Mouse (Mus musculus): ENCODE results near the gene Spty2d1.
A peak's percentile ranks its signal among the peaks of the same experiment; 100 is the strongest.
"Not testable (repeated sequence)": the region's sequence is repeated elsewhere in the genome, so short reads cannot be mapped to it uniquely, and the experiment has no call there.

The Spty2d1 gene

GRCm38 (mm10) chr7:47008168-47008993, at the start of gene Spty2d1:
Gene Spty2d1 (minus strand): TSS chr7:47008411.
- peak; percentile 100 for DNase-seq (ENCODE audit: low read depth)

GRCm38 (mm10) chr7:47056273-47056672, 48.1 kb upstream of the Spty2d1 start:
- DNase-seq (ENCODE audit: low read depth), result peak; percentile 36

- peak; percentile 66 for DNase-seq (ENCODE audit: low read depth)
Observed at GRCm38 (mm10) chr7:47055744-47056143, 47.5 kb upstream of the Spty2d1 start.

- DNase-seq (ENCODE audit: low read depth), result no peak
Observed at GRCm38 (mm10) chr7:47054666-47055065, 46.5 kb upstream of the Spty2d1 start.

GRCm38 (mm10) chr7:47053287-47053686, 45.1 kb upstream of the Spty2d1 start:
- no peak for DNase-seq (ENCODE audit: low read depth)

GRCm38 (mm10) chr7:47052276-47052675, 44.1 kb upstream of the Spty2d1 start:
- DNase-seq (ENCODE audit: low read depth), result peak; percentile 27

GRCm38 (mm10) chr7:47051404-47052151, 43.4 kb upstream of the Spty2d1 start:
- DNase-seq (ENCODE audit: low read depth), result peak; percentile 88

GRCm38 (mm10) chr7:47050766-47051165, 42.6 kb upstream of the Spty2d1 start:
- DNase-seq (ENCODE audit: low read depth), result peak; percentile 53

GRCm38 (mm10) chr7:47050366-47050765, 42.2 kb upstream of the Spty2d1 start, which contains the start of gene Tmem86a:
Gene Tmem86a (plus strand): TSS chr7:47050601.
- DNase-seq (ENCODE audit: low read depth), result peak; percentile 91

GRCm38 (mm10) chr7:47042823-47043490, 34.7 kb upstream of the Spty2d1 start:
- DNase-seq (ENCODE audit: low read depth), result no peak

- no peak for DNase-seq (ENCODE audit: low read depth)
Observed at GRCm38 (mm10) chr7:47042121-47042520, 33.9 kb upstream of the Spty2d1 start.

GRCm38 (mm10) chr7:47041706-47042105, 33.5 kb upstream of the Spty2d1 start:
- no peak for DNase-seq (ENCODE audit: low read depth)

GRCm38 (mm10) chr7:47035426-47035825, 27.2 kb upstream of the Spty2d1 start:
- no peak for DNase-seq (ENCODE audit: low read depth)

GRCm38 (mm10) chr7:47034785-47035384, 26.7 kb upstream of the Spty2d1 start:
- peak; percentile 49 for DNase-seq (ENCODE audit: low read depth)

- DNase-seq (ENCODE audit: low read depth), result peak; percentile 93
Observed at GRCm38 (mm10) chr7:47031371-47031770, 23.2 kb upstream of the Spty2d1 start.

GRCm38 (mm10) chr7:47030517-47031193, 22.4 kb upstream of the Spty2d1 start:
- peak; percentile 80 for DNase-seq (ENCODE audit: low read depth)

- peak; percentile 70 for DNase-seq (ENCODE audit: low read depth)
Observed at GRCm38 (mm10) chr7:47027520-47027919, 19.3 kb upstream of the Spty2d1 start.

- not testable (repeated sequence) for DNase-seq (ENCODE audit: low read depth)
Observed at GRCm38 (mm10) chr7:47026899-47027298, 18.7 kb upstream of the Spty2d1 start.

- DNase-seq (ENCODE audit: low read depth), result no peak
Observed at GRCm38 (mm10) chr7:47025429-47025828, 17.2 kb upstream of the Spty2d1 start.

- no peak for DNase-seq (ENCODE audit: low read depth)
Observed at GRCm38 (mm10) chr7:47024454-47024853, 16.2 kb upstream of the Spty2d1 start.

GRCm38 (mm10) chr7:47023530-47023929, 15.3 kb upstream of the Spty2d1 start:
- DNase-seq (ENCODE audit: low read depth), result peak; percentile 82
